Mouse (Mus musculus): ENCODE results near the gene Hist1h4a. TPM values are rescaled to one million over a fixed set of nuclear protein-coding genes. Genes with fewer than 3 reads are reported as not detected.
A peak's percentile ranks its signal among the peaks of the same experiment; 100 is the strongest.

Gene Hist1h4a
- polyA plus RNA-seq, 1 experiment from 2014 or later, result not detected

DNA sequence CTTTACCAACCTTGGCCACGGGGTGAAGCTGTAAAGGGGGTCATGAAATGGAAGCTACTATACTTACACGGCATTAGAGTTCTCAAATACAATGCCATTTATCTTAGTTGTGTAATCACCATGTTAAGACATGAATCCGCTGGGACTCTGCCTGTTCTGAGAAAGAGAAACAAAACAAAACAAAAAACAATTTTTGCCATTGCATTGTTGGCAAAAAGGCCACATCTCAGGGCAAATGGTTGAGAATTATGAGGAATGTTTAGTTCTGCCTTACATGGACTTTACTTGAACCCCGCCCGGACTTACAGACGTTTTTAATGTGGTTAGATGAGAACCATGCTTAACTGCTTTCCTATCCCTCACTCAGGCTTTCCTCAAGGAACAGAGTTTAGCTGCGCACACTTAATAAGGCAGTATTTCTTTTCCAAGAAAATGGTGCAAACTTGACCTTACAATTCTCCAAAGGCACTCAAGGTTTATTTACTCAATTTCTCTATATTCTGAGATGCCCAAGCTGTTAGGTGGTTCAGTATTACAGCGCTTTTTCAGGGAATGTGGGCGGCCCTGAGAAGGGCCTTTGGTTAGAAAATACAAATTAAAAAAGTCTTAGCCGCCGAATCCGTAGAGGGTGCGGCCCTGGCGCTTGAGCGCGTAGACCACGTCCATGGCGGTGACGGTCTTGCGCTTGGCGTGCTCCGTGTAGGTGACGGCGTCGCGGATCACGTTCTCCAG, 624 bp downstream of the Hist1h4a start:
- H3K27me3 ChIP-seq (ENCODE audit: control insufficient read depth, insufficient read depth, low read length), result no peaks in the 10 kb centered on the region
- H3K36me3 ChIP-seq (ENCODE audit: control insufficient read depth, insufficient read depth, low read length), result no peaks in the 10 kb centered on the region
- peaks cover 19% of the 10 kb centered on the region for H3K4me1 ChIP-seq (ENCODE audit: control insufficient read depth, insufficient read depth, low read length)
- H3K27ac ChIP-seq (ENCODE audit: low read depth, low read length), result peak overlapping the region; percentile 98
- H3K9ac ChIP-seq (ENCODE audit: low read depth, low read length), result peak overlapping the region; percentile 77
- H3K9me3 ChIP-seq (replicated peaks; ENCODE audit: control insufficient read depth, low read length), result no peaks in the 10 kb centered on the region
- peak overlapping the region; percentile 56 for H3K4me3 ChIP-seq (ENCODE audit: low read depth, low read length)
- 2% methylated on average over 19 of the region's 27 CpGs for WGBS (ENCODE audit: insufficient replicate concordance)
- ATAC-seq (replicated peaks; ENCODE audit: insufficient number of reproducible peaks, low FRiP score, low TSS enrichment), result no peak
- H3K4me2 ChIP-seq, result peak overlapping the region; percentile 95

- 68% methylated on average over 1 of the region's 1 CpGs for WGBS (ENCODE audit: insufficient replicate concordance)
Observed at GRCm38 (mm10) chr13:23759916-23760239, 1.2 kb downstream of the Hist1h4a start.

DNA sequence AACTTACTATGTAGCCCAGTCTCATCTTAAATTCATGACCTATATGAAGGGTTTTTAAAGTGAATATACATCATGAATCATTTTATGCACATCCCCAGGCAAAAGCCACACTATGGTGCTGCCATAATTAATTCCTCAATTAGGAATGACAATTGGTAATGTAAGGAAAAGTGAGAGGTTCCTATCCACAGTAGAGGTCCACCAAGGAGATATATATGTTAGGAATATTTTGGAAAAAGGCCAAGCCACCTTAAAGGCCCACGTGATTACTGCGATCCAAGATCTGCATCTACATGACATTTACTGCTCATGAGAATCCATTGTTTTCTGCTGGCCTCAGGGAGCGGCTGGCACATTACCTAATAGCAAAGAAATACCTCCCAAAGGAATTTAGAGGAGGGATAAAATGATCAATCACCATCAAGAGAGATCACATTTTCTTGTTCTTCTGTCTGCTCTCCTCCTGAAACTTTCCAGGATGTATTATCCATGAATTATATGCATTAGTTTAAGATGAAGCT, 1.7 kb downstream of the Hist1h4a start:
- no peaks in the 10 kb centered on the region for H3K9me3 ChIP-seq (replicated peaks; ENCODE audit: control insufficient read depth, low read length)
- peaks cover 18% of the 10 kb centered on the region for H3K4me1 ChIP-seq (ENCODE audit: control insufficient read depth, insufficient read depth, low read length)
- peak overlapping the region; percentile 29; the same call in 1 of the 2 replicates for H3K27ac ChIP-seq (ENCODE audit: low read depth, low read length)
- WGBS (ENCODE audit: insufficient replicate concordance), result 79% methylated on average over 3 of the region's 3 CpGs
- H3K27me3 ChIP-seq (ENCODE audit: control insufficient read depth, insufficient read depth, low read length), result no peaks in the 10 kb centered on the region
- no peak for ATAC-seq (replicated peaks; ENCODE audit: insufficient number of reproducible peaks, low FRiP score, low TSS enrichment)
- H3K4me3 ChIP-seq (ENCODE audit: low read depth, low read length), result no peak overlapping the region
- H3K36me3 ChIP-seq (ENCODE audit: control insufficient read depth, insufficient read depth, low read length), result no peaks in the 10 kb centered on the region
- no peak overlapping the region for H3K9ac ChIP-seq (ENCODE audit: low read depth, low read length)
- no peak overlapping the region; the same call in 1 of the 2 replicates for H3K4me2 ChIP-seq

More at GRCm38 (mm10) chr13:23759916-23760239, 1.2 kb downstream of the Hist1h4a start:
- Histone ChIP-seq H3K9ac (ENCODE audit: low read depth, low read length) (peak overlapping the region; percentile 77), H3K36me3 (ENCODE audit: control insufficient read depth, insufficient read depth, low read length) (no peaks in the 10 kb centered on the region), H3K27me3 (ENCODE audit: control insufficient read depth, insufficient read depth, low read length) (no peaks in the 10 kb centered on the region), H3K4me3 (ENCODE audit: low read depth, low read length) (peak overlapping the region; percentile 56; the same call in 1 of the 2 replicates), H3K4me1 (ENCODE audit: control insufficient read depth, insufficient read depth, low read length) (peaks cover 19% of the 10 kb centered on the region), H3K9me3 (replicated peaks; ENCODE audit: control insufficient read depth, low read length) (no peaks in the 10 kb centered on the region), H3K4me2 (peak overlapping the region; percentile 95), H3K27ac (ENCODE audit: low read depth, low read length) (peak overlapping the region; percentile 98)
- ATAC-seq (replicated peaks; ENCODE audit: insufficient number of reproducible peaks, low FRiP score, low TSS enrichment), result no peak

DNA sequence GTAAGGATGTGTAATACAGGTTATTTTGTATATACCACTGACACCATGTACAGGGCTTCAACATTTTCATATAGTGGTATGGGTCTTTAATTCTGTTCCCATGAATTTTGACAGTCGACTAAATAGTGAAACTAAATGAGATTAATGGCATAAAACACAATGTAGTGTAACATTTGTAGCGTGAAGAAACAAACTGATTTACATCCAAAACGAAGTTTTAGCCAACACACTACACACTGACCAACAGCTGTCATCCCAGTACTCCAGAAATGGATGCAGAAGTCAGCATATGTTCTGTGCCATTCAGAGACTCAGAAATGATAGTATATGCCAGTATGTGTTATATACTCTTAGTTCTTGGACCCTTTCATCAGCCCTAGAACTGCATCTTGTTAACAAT, 3.1 kb downstream of the Hist1h4a start:
- Histone ChIP-seq H3K9ac (ENCODE audit: low read depth, low read length) (no peak overlapping the region), H3K27ac (ENCODE audit: low read depth, low read length) (peak overlapping the region; percentile 38; the same call in 1 of the 2 replicates), H3K4me1 (ENCODE audit: control insufficient read depth, insufficient read depth, low read length) (peaks cover 11% of the 10 kb centered on the region; the same call in 1 of the 2 replicates), H3K4me2 (peak overlapping the region; percentile 67; the same call in 1 of the 2 replicates), H3K36me3 (ENCODE audit: control insufficient read depth, insufficient read depth, low read length) (no peaks in the 10 kb centered on the region), H3K27me3 (ENCODE audit: control insufficient read depth, insufficient read depth, low read length) (no peaks in the 10 kb centered on the region), H3K9me3 (replicated peaks; ENCODE audit: control insufficient read depth, low read length) (no peaks in the 10 kb centered on the region), H3K4me3 (ENCODE audit: low read depth, low read length) (no peak overlapping the region)
- 47% methylated on average over 3 of the region's 3 CpGs for WGBS (ENCODE audit: insufficient replicate concordance)
- ATAC-seq (replicated peaks; ENCODE audit: insufficient number of reproducible peaks, low FRiP score, low TSS enrichment), result no peak

DNA sequence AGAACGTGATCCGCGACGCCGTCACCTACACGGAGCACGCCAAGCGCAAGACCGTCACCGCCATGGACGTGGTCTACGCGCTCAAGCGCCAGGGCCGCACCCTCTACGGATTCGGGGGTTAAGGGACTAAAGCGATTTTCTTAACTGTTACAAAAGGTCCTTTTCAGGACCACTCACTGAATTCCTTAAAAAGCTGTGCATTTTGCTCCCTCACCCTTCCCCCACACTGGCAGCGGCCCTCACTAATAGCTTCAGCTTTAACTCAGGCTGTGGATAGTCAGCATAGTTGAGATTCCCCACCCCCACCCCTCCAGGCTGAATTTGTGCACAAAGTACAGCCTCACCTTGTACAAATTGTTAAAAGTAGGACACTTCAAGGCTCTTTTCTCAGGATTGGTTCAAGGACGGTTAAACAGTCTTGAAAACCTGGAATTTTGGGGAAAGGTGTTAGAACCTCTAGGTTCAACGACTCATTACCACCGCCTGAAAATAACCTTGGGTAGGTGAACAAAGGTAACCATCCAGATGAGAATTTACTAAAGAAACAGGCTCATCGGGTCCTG, 3.7 kb downstream of the Hist1h4a start:
- Histone ChIP-seq H3K4me1 (ENCODE audit: control insufficient read depth, insufficient read depth, low read length) (peaks cover 11% of the 10 kb centered on the region; the same call in 1 of the 2 replicates), H3K9me3 (replicated peaks; ENCODE audit: control insufficient read depth, low read length) (no peaks in the 10 kb centered on the region), H3K36me3 (ENCODE audit: control insufficient read depth, insufficient read depth, low read length) (no peaks in the 10 kb centered on the region), H3K27me3 (ENCODE audit: control insufficient read depth, insufficient read depth, low read length) (no peaks in the 10 kb centered on the region), H3K9ac (ENCODE audit: low read depth, low read length) (peak overlapping the region; percentile 73), H3K27ac (ENCODE audit: low read depth, low read length) (peak overlapping the region; percentile 93), H3K4me2 (peak overlapping the region; percentile 67), H3K4me3 (ENCODE audit: low read depth, low read length) (peak overlapping the region; percentile 36)
- peak; percentile 3; the same call in 1 of the 2 replicates for ATAC-seq (replicated peaks; ENCODE audit: insufficient number of reproducible peaks, low FRiP score, low TSS enrichment)
- WGBS (ENCODE audit: insufficient replicate concordance), result 2% methylated on average over 16 of the region's 23 CpGs

GRCm38 (mm10) chr13:23756790-23757189, 4.2 kb downstream of the Hist1h4a start, which contains the start of gene Hist1h4b:
TSS of gene Hist1h4b (plus strand) at chr13:23757013.
- Histone ChIP-seq H3K4me2 (peak within 1 kb of the TSS; percentile 67), H3K27ac (ENCODE audit: low read depth, low read length) (peak within 1 kb of the TSS; percentile 93), H3K4me1 (ENCODE audit: control insufficient read depth, insufficient read depth, low read length) (peaks cover 11% of the 10 kb centered on the region; the same call in 1 of the 2 replicates), H3K9me3 (replicated peaks; ENCODE audit: control insufficient read depth, low read length) (no peaks in the 10 kb centered on the region), H3K9ac (ENCODE audit: low read depth, low read length) (peak within 1 kb of the TSS; percentile 73), H3K4me3 (ENCODE audit: low read depth, low read length) (peak within 1 kb of the TSS; percentile 36), H3K27me3 (ENCODE audit: control insufficient read depth, insufficient read depth, low read length) (no peaks in the 10 kb centered on the region), H3K36me3 (ENCODE audit: control insufficient read depth, insufficient read depth, low read length) (no peaks in the 10 kb centered on the region)
- 0% methylated on average over 17 of the region's 22 CpGs for WGBS (ENCODE audit: insufficient replicate concordance)
- peak; percentile 68 for ATAC-seq (replicated peaks; ENCODE audit: insufficient number of reproducible peaks, low FRiP score, low TSS enrichment)

- no peaks in the 10 kb centered on the region for H3K36me3 ChIP-seq (ENCODE audit: control insufficient read depth, insufficient read depth, low read length)
- no peak for ATAC-seq (replicated peaks; ENCODE audit: insufficient number of reproducible peaks, low FRiP score, low TSS enrichment)
- H3K9ac ChIP-seq (ENCODE audit: low read depth, low read length), result no peak overlapping the region
- no peak overlapping the region for H3K4me3 ChIP-seq (ENCODE audit: low read depth, low read length)
- H3K9me3 ChIP-seq (replicated peaks; ENCODE audit: control insufficient read depth, low read length), result no peaks in the 10 kb centered on the region
- H3K27ac ChIP-seq (ENCODE audit: low read depth, low read length), result 0 out of 2 replicates have a peak overlapping the region, but pooled peaks have one; percentile 22
- H3K4me1 ChIP-seq (ENCODE audit: control insufficient read depth, insufficient read depth, low read length), result peaks cover 5% of the 10 kb centered on the region; the same call in 1 of the 2 replicates
- no peak overlapping the region for H3K4me2 ChIP-seq
- H3K27me3 ChIP-seq (ENCODE audit: control insufficient read depth, insufficient read depth, low read length), result no peaks in the 10 kb centered on the region
Observed at GRCm38 (mm10) chr13:23755000-23755399, 6.0 kb downstream of the Hist1h4a start.

DNA sequence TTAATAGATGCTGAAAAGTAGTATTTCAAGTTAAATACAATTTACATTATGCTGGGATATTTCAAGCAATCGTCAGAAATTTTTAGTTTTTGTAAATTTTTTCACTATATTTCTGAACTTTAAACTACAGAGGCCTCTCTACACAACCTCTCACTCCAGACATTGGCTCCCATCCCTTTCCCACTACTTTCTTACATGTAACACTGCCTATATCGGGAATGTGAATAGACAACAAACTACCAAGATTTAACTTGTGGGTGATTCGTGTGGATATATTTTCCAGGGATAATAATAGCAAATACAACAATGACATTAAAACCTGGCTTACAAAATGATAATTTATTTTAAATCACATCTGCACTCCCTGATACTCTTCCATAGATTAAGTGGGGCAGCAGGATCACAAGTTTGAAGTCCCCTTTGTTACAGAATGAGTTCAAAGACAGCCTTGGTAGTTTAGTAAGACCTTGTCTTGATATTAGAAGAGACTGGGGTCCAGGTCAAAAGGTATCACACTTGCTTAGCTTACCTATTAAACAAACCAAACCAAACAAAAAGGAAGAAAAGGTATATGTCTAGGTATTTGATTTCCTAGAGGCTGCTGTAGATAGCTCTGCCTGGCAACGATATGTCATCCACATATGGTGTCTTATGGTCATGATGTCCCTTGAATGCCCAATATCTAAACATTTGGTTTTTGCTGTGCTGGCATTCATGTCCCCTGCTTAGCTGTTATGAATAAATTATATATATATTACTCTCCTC, 7.5 kb downstream of the Hist1h4a start:
- Histone ChIP-seq H3K4me1 (ENCODE audit: control insufficient read depth, insufficient read depth, low read length) (0 out of 2 replicates have a peak, but pooled peaks cover 3% of the 10 kb centered on the region), H3K27me3 (ENCODE audit: control insufficient read depth, insufficient read depth, low read length) (no peaks in the 10 kb centered on the region), H3K36me3 (ENCODE audit: control insufficient read depth, insufficient read depth, low read length) (no peaks in the 10 kb centered on the region), H3K4me2 (peak overlapping the region; percentile 57), H3K4me3 (ENCODE audit: low read depth, low read length) (no peak overlapping the region), H3K9ac (ENCODE audit: low read depth, low read length) (0 out of 2 replicates have a peak overlapping the region, but pooled peaks have one; percentile 22), H3K27ac (ENCODE audit: low read depth, low read length) (peak overlapping the region; percentile 41; the same call in 1 of the 2 replicates), H3K9me3 (replicated peaks; ENCODE audit: control insufficient read depth, low read length) (no peaks in the 10 kb centered on the region)
- WGBS (ENCODE audit: insufficient replicate concordance), result 57% methylated on average over 4 of the region's 4 CpGs
- no peak for ATAC-seq (replicated peaks; ENCODE audit: insufficient number of reproducible peaks, low FRiP score, low TSS enrichment)

All from heart, embryonic 11.5 days (tissue).